Mouse (Mus musculus) liver, postnatal 0 days (tissue): ENCODE measurements around the gene Kirrel3. TPM values are rescaled to one million over a fixed set of nuclear protein-coding genes. Genes with fewer than 3 reads are reported as not detected.

ENCODE experiments used
- ATAC-seq: fragments of 200-750 bp; cut with Nextera tagmentation; 2 replicates; pipeline ENCODE4 v1.8.0; 2017; ENCODE audit warnings: mild to moderate bottlenecking, moderate library complexity
- DNase-seq: peaks from one replicate; pipeline ENCODE4 v3.0.0-alpha.2; 2016
- H3K27ac ChIP-seq: fragments of 300-500 bp; sonication (generic); 2 replicates; pipeline ENCODE4 v1.5.1; 2014; ENCODE audit warnings: antibody characterized with exemption, moderate library complexity, mild to moderate bottlenecking, low read depth
- H3K27me3 ChIP-seq: fragments of 300-500 bp; sonication (generic); 2 replicates; pipeline ENCODE4 v1.6.1; 2014; ENCODE audit warnings: low read length, control low read depth, mixed read lengths; ENCODE audit not compliant: insufficient read depth
- H3K36me3 ChIP-seq: fragments of 300-500 bp; sonication (generic); replicated peaks from 2 replicates; pipeline ENCODE4 v1.6.1; 2014; ENCODE audit warnings: mild to moderate bottlenecking, control low read depth, low read length, moderate library complexity, mixed read lengths; ENCODE audit not compliant: insufficient read depth
- H3K4me1 ChIP-seq: fragments of 300-500 bp; sonication (generic); 2 replicates; pipeline ENCODE4 v1.6.1; 2014; ENCODE audit warnings: antibody characterized with exemption, mild to moderate bottlenecking, control low read depth; ENCODE audit not compliant: insufficient read depth
- H3K4me2 ChIP-seq: fragments of 300-500 bp; sonication (generic); 2 replicates; pipeline ENCODE4 v1.6.1; 2014; ENCODE audit warnings: low read depth, mild to moderate bottlenecking, low read length, moderate library complexity, mixed read lengths
- H3K4me3 ChIP-seq: fragments of 300-500 bp; sonication (generic); 2 replicates; pipeline ENCODE4 v1.5.1; 2014; ENCODE audit warnings: low read depth, low read length
- H3K9ac ChIP-seq: fragments of 300-500 bp; sonication (generic); replicated peaks from 2 replicates; pipeline ENCODE4 v1.6.1; 2014; ENCODE audit warnings: mild to moderate bottlenecking, moderate library complexity
- H3K9me3 ChIP-seq: fragments of 300-500 bp; sonication (generic); 2 replicates; pipeline ENCODE4 v1.6.1; 2016; ENCODE audit warnings: mild to moderate bottlenecking, control low read depth, low read length, mixed read lengths
- CTCF ChIP-seq: sonication (generic); IDR thresholded peaks from 2 replicates; pipeline ENCODE4 v1.5.1; 2016; ENCODE audit warnings: antibody characterized with exemption, low read depth
- EP300 ChIP-seq: IDR thresholded peaks from 2 replicates; pipeline ENCODE4 v1.6.1; 2016; ENCODE audit warnings: antibody characterized with exemption, low read depth, mild to moderate bottlenecking
- WGBS: fragments of 180-500 bp; shearing (Covaris S2); extraction: QIAGEN DNeasy Blood & Tissue Kit; methylation state at CpG from one replicate; pipeline ENCODE4 v1.1.7; 2014; ENCODE audit not compliant: insufficient replicate concordance; 5-methylcytosine and 5-hydroxymethylcytosine counted together
- polyA plus RNA-seq: library from polyadenylated mRNA; unstranded; fragments of >200 nt; fragmentation: Nextera tagmentation; extraction: Ambion mirVana; gene quantifications from 2 replicates; pipeline ENCODE4 v1.2.1, GENCODE M21; 2015

Gene Kirrel3
- polyA plus RNA-seq, 1 experiment from 2014 or later, result 0.07 TPM

DNA sequence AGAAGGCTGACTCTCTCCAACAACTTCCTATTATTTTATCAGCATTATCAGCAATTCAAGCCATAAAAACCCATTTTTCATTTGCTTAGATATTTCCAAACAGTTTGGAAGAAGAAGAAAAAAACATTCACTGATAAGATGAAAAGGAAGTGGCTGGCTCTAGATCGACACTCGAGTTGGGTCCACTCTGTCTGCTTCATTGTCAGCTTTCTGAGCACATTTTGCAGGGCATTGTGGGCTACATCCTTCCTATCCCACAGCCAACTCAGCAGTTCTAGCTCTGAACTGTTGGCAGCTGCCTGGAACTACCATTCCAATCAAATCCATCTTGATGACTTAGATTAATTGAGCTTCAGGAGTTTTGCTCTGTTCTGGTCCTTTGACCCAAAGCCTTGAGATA, 40.0 kb downstream of the Kirrel3 start:
- TF ChIP-seq EP300 (no peak), CTCF (no peak)
- Histone ChIP-seq H3K4me2 (no peak overlapping the region), H3K36me3 (no peaks in the 10 kb centered on the region), H3K9me3 (no peaks in the 10 kb centered on the region), H3K9ac (no peak overlapping the region), H3K27me3 (no peaks in the 10 kb centered on the region), H3K4me1 (no peaks in the 10 kb centered on the region), H3K4me3 (no peak overlapping the region), H3K27ac (no peak overlapping the region)
- no peak for DNase-seq
- 20% methylated on average over 2 of the region's 2 CpGs for WGBS
- no peak for ATAC-seq

DNA sequence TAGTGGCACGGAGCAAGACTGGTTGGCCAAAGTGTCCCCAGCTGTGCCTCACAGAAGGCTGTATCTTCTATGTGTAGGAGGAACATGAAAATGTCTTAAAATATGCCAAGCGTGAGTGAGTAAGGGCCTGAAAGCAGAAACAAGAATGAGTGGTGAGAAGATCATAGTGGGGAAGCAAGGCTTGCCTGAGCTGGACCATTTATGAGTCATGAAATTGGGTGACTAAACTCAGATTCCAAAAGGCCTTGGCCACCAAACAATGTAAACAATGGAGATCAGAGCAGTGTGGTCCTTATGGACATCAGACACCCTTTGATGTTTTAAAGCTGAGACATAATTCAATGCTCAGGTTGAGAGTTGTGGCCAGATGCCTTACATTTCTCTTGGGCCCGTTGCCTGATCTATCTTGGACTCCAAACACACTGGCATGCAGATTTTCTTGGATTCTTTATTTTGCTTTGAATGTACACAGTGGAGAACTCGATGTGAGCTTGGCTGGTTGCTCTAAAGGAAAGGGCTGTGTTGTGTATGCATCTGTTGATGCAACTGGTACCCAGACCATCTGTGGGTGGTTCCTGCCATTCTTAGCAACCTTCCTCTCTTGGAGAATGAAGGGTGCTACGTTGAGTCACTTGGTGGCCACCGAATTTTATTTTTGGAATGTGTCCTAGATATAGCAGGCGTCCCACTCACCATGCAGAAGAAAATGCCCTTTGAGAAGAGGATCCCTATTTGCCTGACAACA, 53.1 kb downstream of the Kirrel3 start:
- WGBS, result 64% methylated on average over 7 of the region's 7 CpGs
- TF ChIP-seq EP300 (no peak), CTCF (no peak)
- no peak for DNase-seq
- Histone ChIP-seq H3K4me2 (no peak overlapping the region), H3K36me3 (no peaks in the 10 kb centered on the region), H3K9me3 (no peaks in the 10 kb centered on the region), H3K4me1 (no peaks in the 10 kb centered on the region), H3K9ac (no peak overlapping the region), H3K27ac (no peak overlapping the region), H3K4me3 (no peak overlapping the region), H3K27me3 (no peaks in the 10 kb centered on the region)
- ATAC-seq, result no peak

DNA sequence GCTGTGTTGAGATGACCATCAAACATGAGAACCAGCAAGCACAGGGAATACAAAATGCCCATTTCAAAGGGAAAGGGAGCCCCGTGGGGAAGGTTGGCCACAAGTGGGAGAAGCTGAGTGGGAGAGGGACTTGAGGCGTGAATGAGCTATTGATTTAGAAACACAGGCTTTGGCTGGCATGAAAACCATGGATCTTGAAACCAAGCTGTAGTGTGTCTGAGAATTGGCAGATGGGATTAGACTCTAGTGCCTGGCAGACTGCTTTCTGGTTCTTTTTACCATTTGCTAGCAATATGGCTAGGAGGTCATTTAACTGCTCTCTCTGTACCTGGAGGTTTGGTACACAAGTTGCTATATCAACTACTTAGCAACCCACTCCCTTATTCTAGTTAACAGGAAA, 56.2 kb downstream of the Kirrel3 start:
- H3K27me3 ChIP-seq, result no peaks in the 10 kb centered on the region
- H3K4me1 ChIP-seq, result no peaks in the 10 kb centered on the region
- no peak overlapping the region for H3K4me2 ChIP-seq
- ATAC-seq (no peak), DNase-seq (no peak)
- no peak overlapping the region for H3K27ac ChIP-seq
- whole genome bisulfite sequencing, result 68% methylated on average over 2 of the region's 2 CpGs
- H3K9me3 ChIP-seq, result no peaks in the 10 kb centered on the region
- no peaks in the 10 kb centered on the region for H3K36me3 ChIP-seq
- TF ChIP-seq CTCF (no peak), EP300 (no peak)
- H3K4me3 ChIP-seq, result no peak overlapping the region
- no peak overlapping the region for H3K9ac ChIP-seq

DNA sequence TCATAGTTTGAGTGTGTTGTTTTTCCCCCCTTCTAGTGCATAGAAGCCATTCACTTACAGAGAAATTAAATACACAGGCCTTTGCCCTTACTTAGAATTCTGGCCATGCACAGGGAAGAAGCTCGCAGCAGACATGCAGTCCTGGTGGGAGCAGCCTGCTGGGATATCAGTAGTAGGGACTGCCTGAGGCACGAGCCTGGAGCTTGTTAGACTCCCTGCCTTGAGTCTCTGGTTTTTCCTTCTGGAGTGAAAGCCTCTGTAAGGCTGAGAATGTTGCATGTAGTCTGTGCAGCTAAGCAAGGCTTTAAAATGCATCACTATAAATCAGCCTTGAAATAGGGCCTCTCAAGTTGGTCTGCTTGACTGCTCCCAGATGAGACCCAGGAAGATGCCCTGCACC, 70.0 kb downstream of the Kirrel3 start:
- DNase-seq (no peak), ATAC-seq (no peak)
- Histone ChIP-seq H3K36me3 (no peaks in the 10 kb centered on the region), H3K4me2 (no peak overlapping the region), H3K27me3 (no peaks in the 10 kb centered on the region), H3K4me3 (no peak overlapping the region), H3K4me1 (no peaks in the 10 kb centered on the region), H3K9ac (no peak overlapping the region), H3K9me3 (no peaks in the 10 kb centered on the region), H3K27ac (no peak overlapping the region)
- 43% methylated on average over 2 of the region's 2 CpGs for WGBS
- TF ChIP-seq EP300, result no peak
- no peak for TF ChIP-seq CTCF

DNA sequence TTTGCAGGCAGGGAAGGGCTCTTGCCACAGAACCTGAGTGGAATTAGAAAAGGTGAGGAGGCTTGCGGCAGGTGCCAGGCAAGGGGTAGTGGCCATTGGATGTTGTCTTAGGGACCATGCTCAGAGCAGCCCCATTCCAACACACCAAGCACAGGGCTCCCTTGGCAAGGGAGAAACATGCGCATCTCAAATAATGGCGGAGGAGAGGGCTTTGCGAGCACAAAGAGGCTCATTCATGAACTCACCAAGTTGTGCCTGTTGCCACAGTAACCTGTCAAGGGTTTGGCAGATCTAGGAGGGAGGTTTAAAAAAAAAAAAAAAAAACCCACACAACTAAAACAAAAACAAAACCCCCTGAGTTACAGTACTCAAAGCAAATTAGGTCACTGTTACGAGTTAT, 72.2 kb downstream of the Kirrel3 start:
- no peaks in the 10 kb centered on the region for H3K36me3 ChIP-seq
- no peak overlapping the region for H3K4me3 ChIP-seq
- no peak overlapping the region for H3K27ac ChIP-seq
- H3K4me2 ChIP-seq, result no peak overlapping the region
- H3K4me1 ChIP-seq, result no peaks in the 10 kb centered on the region
- no peaks in the 10 kb centered on the region for H3K27me3 ChIP-seq
- no peak overlapping the region for H3K9ac ChIP-seq
- 79% methylated on average over 5 of the region's 5 CpGs for WGBS
- ATAC-seq (no peak), DNase-seq (no peak)
- H3K9me3 ChIP-seq, result no peaks in the 10 kb centered on the region
- TF ChIP-seq EP300, result no peak

DNA sequence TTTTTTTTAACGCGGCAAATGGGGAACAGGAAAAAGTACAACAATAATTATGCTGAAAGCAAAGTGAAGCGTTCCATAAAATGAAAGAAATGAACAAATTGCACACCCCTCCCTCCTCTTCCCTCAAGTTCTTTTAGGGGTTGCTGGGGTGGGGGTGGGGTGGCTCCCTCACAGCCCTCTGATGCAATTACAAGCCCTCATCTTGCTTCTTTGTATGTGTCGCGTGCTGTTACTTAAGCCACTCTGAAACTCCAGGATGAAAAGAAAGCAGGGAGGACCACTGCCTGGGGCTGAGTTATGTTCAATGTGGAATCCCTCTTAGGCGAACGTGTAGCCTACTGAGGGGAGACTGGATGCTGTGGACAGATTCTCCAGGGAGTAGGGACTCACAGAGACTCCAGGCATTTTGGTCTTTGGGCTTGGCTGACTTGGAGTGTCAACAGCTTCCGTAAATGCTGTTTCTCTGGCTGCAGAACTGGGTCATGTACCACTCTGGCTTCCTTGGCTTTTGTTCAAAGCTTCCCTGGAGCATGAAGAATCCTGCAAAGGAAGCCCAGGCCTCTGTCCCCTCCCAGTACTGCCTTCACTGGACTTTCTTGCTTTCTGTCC, 72.7 kb downstream of the Kirrel3 start:
- DNase-seq, result no peak
- Histone ChIP-seq H3K4me1 (no peaks in the 10 kb centered on the region), H3K27me3 (no peaks in the 10 kb centered on the region), H3K36me3 (no peaks in the 10 kb centered on the region), H3K4me2 (no peak overlapping the region), H3K4me3 (no peak overlapping the region), H3K9ac (no peak overlapping the region), H3K27ac (no peak overlapping the region), H3K9me3 (no peaks in the 10 kb centered on the region)
- TF ChIP-seq CTCF, result no peak
- TF ChIP-seq EP300, result no peak
- WGBS, result 73% methylated on average over 8 of the region's 8 CpGs
- no peak for ATAC-seq
